Mouse (Mus musculus): ENCODE measurements around the gene Trim43a.

- TF ChIP-seq TAL1 (IDR thresholded peaks at IDR 0.05; ENCODE audit: low read length): no peak
- TF ChIP-seq GATA1 (IDR thresholded peaks at IDR 0.05; ENCODE audit: low read length): no peak
These were observed 32.1 kb upstream of the Trim43a start for GRCm38 (mm10) chr9:88548614-88548945.
